Mouse (Mus musculus) gonadal fat pad, adult 2 months (tissue): Measurements from ENCODE around the gene Cyp46a1. TPM values are rescaled to one million over a fixed set of nuclear protein-coding genes. Genes with fewer than 3 reads are reported as not detected.

Experiments used
- DNase-seq: peaks from one replicate; pipeline ENCODE4 v3.0.0-alpha.2; 2012; ENCODE audit warnings: low read depth
- polyA plus RNA-seq: library from polyadenylated mRNA; depleted of rRNA; stranded (reverse); fragments of >200 nt; gene quantifications from 2 replicates; pipeline ENCODE4 v1.2.3, GENCODE M21; 2012

Cyp46a1 gene
- polyA plus RNA-seq, 1 experiment = 4.6 TPM

DNA sequence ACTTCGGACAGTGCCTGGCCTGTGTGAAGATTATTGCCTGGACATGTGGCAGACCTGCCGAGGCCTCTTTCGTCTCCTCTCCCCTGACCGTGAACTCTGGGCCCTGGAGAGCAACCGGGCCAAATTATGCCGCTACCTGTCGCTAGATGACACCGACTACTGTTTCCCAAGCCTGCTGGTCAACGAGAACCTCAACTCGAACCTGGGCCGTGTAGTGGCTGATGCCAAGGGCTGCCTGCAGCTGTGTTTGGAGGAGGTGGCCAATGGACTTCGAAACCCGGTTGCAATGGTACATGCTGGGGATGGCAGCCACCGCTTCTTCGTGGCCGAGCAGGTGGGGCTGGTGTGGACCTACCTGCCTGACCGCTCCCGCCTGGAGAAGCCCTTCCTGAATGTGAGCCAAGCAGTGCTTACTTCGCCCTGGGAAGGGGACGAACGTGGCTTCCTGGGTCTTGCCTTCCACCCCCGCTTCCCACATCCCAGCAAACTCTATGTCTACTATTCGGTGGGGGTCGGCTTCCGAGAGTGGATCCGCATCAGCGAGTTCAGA lies 22.4 kb upstream of the Cyp46a1 start:
- no peak for DNase-seq

- no peak for DNase-seq
Measured at GRCm38 (mm10) chr12:108312432-108312851, 21.7 kb upstream of the Cyp46a1 start.

DNA sequence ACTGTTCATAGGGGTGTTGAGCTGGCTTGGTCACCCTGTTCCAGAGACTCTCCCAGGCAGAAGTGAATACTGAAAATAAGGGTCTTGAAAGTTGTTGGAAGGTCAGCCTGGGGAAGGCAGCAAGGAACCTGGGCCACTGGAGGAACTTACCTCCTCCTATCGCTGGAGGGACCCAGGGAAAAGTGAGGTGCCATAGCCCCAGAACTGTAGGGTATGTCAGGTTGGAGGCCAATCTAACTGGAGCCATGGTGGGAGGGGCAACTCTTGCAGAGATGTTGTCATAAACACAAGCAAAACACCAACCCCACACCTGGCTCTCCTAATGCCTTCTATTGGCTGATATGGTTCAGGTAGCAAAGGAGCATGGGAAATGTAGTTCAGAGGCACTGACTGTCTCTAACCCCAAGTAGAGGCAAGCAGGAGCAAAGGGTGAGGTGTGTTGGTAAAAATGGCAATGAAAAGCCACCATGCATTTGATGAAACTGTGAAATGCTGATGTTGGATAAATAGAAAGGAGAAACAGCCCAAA lies 20.9 kb upstream of the Cyp46a1 start:
- no peak for DNase-seq

- DNase-seq = no peak
Measured at GRCm38 (mm10) chr12:108315818-108316217, 18.4 kb upstream of the Cyp46a1 start.

DNA sequence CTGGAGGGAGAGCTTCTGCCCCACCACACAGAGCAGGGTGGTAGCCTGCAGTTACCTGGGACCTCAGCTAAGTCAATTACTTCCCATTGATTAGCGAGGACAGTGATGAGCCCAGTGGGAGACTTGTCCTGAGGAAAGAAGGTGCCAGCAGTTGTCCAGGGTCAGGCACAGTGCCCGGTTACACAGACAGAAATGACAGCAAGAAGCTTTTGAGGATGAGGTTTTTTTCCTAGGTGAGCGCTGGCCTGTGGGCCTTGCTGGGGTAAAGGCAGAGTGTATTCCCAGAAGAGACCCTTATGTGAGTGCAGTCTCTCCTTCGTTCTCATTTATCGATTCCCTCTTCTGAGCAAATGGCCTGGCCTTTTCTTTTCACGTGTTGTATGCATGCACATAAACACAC lies 17.5 kb upstream of the Cyp46a1 start:
- no peak for DNase-seq

- DNase-seq = no peak
Measured at GRCm38 (mm10) chr12:108317201-108317738, 16.9 kb upstream of the Cyp46a1 start.

GRCm38 (mm10) chr12:108317826-108318430 lies 16.3 kb upstream of the Cyp46a1 start:
- no peak for DNase-seq

DNA sequence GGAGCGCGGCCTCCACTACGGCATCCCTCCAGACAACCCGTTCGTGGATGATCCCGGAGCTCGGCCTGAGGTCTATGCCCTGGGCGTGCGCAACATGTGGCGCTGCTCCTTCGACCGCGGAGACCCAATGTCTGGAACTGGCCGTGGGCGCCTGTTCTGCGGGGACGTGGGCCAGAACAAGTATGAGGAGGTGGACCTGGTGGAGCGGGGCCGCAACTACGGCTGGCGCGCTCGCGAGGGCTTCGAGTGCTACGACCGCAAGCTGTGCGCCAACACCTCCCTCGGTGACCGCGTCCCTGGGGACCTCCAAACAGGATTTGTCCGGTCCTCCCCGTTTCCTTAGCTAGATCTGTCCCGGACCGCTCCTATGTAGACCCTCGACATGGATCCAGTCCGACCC lies 15.7 kb upstream of the Cyp46a1 start:
- no peak for DNase-seq

- DNase-seq = no peak
Measured at GRCm38 (mm10) chr12:108320096-108320495, 14.1 kb upstream of the Cyp46a1 start.

DNA sequence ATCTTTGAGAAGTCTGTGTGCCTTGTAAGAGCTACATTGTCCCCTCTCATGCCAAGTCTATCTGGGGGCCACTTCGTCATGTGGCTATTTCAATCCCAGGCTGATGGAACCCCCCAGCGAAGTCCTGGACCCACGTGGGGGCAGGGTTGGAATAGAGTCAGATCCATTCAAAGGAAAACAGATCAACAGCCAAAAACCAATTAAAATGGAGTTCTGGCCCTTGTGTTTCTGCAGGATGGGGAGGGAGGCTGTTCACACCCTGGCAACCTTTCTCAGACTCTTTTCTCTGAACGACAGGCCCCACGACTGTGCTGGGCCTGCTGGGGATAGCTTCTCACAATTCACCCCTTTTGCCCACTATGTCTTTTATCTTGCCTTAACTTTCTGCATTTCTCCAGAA lies 7.8 kb upstream of the Cyp46a1 start:
- no peak for DNase-seq

DNA sequence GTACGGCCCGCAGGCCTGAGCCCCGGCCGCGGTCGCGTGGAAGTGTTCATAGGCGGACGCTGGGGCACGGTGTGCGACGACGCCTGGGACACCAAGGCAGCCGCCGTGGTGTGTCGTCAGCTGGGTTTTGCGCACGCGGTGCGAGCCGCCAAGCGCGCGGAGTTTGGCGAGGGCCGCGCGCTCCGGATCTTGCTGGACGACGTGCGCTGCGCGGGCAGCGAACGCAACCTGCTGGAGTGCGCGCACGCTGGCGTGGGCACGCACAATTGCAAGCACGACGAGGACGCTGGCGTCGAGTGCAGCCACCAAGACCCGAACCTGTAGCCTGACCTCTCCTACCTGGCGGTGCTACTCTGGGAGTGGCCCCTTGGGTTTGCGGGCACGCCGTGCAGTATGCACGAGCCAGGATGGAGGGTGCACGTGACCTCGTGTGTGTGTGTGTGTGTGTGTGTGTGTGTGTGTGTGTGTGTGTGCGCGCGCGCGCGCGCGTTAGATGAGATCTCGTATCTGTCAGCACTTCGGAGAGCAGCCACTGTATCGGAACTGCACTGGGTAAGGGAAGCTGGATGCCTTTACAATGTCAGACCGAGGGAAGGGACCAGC lies 6.2 kb upstream of the Cyp46a1 start:
- DNase-seq = no peak

DNA sequence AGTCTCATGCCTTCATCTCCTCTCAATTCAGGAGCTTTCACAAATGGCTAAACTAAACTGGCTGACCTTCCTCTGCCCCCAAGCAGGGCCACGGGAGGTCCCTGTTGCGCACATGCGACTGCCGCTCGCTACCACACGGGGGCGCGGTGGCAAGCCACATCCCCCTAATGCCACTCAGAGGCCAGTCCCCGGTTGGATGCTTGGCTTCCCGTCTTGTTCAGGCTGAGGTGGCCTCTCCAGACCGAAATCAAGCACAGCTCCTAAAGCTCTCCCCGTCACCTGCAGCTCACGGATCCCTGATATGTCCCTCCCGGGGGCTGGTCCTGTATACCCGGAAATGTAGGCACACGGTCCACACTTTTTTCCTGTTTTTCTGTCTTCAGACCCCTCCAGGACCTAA lies 1.1 kb upstream of the Cyp46a1 start:
- no peak for DNase-seq

DNA sequence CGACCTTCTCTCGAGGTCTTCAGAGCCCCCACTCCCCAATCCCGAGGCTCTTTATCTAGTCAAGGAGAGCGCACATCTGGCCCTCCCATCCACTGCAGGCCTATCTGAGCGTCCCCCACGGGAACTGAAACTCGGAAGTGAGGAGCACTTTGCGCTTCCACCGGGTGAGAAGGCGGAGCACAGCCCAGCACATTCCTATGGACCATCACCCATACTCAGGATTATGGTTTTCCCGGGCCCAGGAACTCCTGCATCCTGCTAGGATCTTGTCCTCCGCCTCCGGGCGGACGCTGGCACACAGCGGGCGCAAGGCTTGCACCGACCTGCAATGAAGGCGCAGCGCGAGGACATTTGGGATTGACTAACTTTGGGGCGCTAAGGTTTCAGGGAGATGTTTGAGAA lies 699 bp upstream of the Cyp46a1 start:
- peak; percentile 65 for DNase-seq

GRCm38 (mm10) chr12:108334529-108334928 lies 348 bp downstream of the Cyp46a1 start:
- DNase-seq = no peak

- no peak for DNase-seq
Measured at GRCm38 (mm10) chr12:108338572-108339190, 4.5 kb downstream of the Cyp46a1 start.

DNA sequence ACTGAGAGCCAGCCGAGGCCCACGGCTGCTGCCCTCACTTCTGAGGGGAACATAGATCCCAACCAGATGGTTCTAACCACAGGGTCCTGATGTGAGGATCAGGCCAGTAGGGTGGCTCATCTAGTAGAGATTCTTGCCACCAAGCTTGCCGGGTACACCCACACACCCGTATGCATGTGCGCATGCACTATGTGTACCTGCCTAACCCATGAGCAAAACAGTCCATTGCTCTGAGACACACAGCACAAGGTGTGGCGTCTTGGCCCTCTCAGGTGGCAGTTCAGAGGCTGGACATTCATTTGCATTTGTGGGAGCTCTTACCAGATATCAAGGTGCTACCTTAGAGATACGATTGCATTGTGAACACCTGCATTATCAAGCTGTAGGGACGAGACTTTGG lies 14.0 kb downstream of the Cyp46a1 start:
- no peak for DNase-seq

- DNase-seq = no peak
Measured at GRCm38 (mm10) chr12:108349026-108349425, 14.8 kb downstream of the Cyp46a1 start.

DNA sequence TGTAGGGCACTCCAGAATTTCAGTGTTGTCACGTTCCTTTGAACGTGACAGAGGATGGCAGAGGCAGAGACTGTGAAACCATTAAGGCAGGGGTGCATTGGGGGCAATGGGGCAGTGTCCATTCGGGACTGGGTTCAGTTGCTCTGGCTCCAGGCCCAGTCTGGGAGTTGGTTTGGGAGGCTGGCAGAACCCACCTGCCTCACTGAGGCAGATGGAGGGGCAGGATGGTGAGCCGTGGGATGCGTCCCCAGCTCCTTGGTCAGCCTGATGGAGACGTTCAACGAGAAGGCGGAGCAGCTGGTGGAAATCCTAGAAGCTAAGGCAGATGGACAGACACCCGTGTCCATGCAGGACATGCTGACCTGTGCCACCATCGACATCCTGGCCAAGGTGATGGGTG lies 16.8 kb downstream of the Cyp46a1 start:
- no peak for DNase-seq

- no peak for DNase-seq
Measured at GRCm38 (mm10) chr12:108352371-108353136, 18.4 kb downstream of the Cyp46a1 start.

DNA sequence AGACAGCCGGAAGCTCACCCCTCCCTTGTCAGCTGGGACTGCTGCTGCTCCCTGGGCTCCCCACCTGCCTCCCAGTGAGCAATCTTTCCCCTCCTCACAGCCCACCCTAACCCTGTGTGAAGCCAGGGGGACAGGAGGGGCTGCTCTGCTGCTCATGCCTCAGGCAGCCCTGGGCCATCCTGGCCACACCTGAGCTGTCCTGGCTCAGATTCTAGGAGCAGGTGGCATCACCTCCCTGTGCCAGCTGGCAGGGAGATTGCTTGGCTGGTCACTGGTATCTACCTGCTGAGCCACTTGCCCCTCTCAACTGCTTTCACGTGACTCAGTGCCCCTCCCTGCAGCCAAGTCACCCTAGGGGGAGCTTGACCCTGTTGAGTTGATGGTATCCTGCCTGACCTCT lies 20.1 kb downstream of the Cyp46a1 start:
- no peak for DNase-seq

- peak; percentile 78 for DNase-seq
Measured at GRCm38 (mm10) chr12:108355271-108355670, 21.1 kb downstream of the Cyp46a1 start.

DNA sequence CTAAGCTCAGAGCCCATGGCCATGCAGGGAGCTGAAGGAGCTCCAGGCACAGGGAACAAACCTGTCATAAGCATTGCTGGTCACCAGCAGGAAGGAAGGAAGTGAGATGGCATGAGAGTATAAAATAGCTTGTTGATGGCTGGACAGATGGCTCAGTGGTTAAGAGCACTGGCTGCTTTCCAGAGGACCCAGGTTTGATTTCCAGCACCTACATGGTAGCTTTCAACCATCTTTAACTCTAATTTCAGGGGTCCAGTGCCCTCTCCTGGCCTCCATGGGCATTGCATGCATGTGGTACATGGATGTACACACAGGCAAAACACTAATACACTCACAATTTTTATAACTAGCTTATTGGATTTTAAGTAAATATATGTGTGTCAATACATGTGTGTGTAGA lies 21.8 kb downstream of the Cyp46a1 start:
- DNase-seq = no peak
